Mouse (Mus musculus) forebrain, embryonic 10.5 days (tissue): ENCODE measurements around the gene Nr3c2. TPM values are rescaled to one million over a fixed set of nuclear protein-coding genes. Genes with fewer than 3 reads are reported as not detected.

Experiments
- DNase-seq: peaks from one replicate; pipeline ENCODE4 v3.0.0-alpha.2; 2017; ENCODE audit warnings: low spot score; ENCODE audit errors: extremely low spot score
- H3K27ac ChIP-seq: fragments of 300-500 bp; sonication (generic); 2 replicates; pipeline ENCODE4 v1.5.1; 2016; ENCODE audit warnings: mild to moderate bottlenecking
- H3K27me3 ChIP-seq: fragments of 300-500 bp; sonication (generic); 2 replicates; pipeline ENCODE4 v1.6.1; 2016; ENCODE audit warnings: mild to moderate bottlenecking; ENCODE audit not compliant: poor library complexity, severe bottlenecking
- H3K36me3 ChIP-seq: fragments of 300-500 bp; sonication (generic); replicated peaks from 2 replicates; pipeline ENCODE4 v1.6.1; 2016; ENCODE audit warnings: mild to moderate bottlenecking, moderate library complexity
- H3K4me1 ChIP-seq: fragments of 300-500 bp; sonication (generic); 2 replicates; pipeline ENCODE4 v1.6.1; 2016
- H3K4me3 ChIP-seq: fragments of 300-500 bp; sonication (generic); 2 replicates; pipeline ENCODE4 v1.5.1; 2016; ENCODE audit warnings: mild to moderate bottlenecking, moderate library complexity
- H3K9me3 ChIP-seq: fragments of 300-500 bp; sonication (generic); 2 replicates; pipeline ENCODE4 v1.6.1; 2016; ENCODE audit warnings: mild to moderate bottlenecking, moderate library complexity
- WGBS: fragments of 180-500 bp; shearing (Covaris S2); methylation state at CpG from one replicate; pipeline ENCODE4 v1.1.7; 2016; 5-methylcytosine and 5-hydroxymethylcytosine counted together
- polyA plus RNA-seq: library from polyadenylated mRNA; unstranded; fragments of >200 nt; fragmentation: Nextera tagmentation; extraction: Ambion mirVana; gene quantifications from 2 replicates; pipeline ENCODE4 v1.2.1, GENCODE M21; 2016

Gene Nr3c2
- polyA plus RNA-seq = 0.38 and 0.45 TPM in 2 replicates

DNA sequence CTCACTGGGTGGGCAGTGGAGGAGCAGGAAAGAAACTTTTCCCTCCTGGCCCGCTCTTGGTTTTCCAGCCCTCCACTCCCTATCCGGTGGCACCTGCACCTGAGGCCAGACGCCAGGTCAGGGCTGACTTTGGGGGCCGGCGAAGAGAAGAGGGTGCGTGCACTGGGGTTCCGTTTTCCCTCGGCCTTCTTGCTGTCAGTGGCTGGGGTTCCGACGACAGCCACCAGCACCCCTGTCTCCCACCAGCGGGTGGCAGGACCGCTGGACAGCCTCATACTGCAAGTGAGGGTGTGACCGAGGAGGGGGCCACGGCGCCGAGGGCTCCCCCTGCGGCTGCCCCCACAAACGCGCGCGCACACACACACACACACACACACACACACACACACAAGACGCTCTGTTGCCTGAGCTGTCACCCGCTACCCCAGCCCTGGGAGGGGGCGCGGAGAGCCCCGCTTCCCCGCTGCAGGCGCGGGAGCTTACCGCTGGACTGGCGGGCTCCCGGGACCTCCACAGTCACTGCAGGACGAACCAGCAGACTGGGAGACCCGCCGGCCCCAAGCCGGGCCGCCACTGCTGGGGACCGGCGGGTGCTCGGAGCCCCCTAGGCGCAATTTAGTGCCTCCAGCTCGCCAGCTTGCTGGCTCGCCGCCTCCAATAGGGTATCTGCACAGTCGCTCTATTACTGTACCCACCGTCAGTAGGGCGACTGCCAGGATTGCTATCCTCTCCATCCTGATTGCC lies at the start of gene Nr3c2:
Gene Nr3c2, plus strand, starts transcription at position 32 of the 744 bp plus-strand sequence.
- peak; percentile 48 for DNase-seq
- peaks cover 37% of the 10 kb centered on the region for H3K4me1 ChIP-seq
- no peak within 1 kb of the TSS for H3K27ac ChIP-seq
- H3K36me3 ChIP-seq = no peaks in the 10 kb centered on the region
- under 1% methylated on average over 46 of the region's 47 CpGs for WGBS
- no peaks in the 10 kb centered on the region for H3K9me3 ChIP-seq
- H3K4me3 ChIP-seq = peak within 1 kb of the TSS; percentile 57
- H3K27me3 ChIP-seq = peaks cover 78% of the 10 kb centered on the region

DNA sequence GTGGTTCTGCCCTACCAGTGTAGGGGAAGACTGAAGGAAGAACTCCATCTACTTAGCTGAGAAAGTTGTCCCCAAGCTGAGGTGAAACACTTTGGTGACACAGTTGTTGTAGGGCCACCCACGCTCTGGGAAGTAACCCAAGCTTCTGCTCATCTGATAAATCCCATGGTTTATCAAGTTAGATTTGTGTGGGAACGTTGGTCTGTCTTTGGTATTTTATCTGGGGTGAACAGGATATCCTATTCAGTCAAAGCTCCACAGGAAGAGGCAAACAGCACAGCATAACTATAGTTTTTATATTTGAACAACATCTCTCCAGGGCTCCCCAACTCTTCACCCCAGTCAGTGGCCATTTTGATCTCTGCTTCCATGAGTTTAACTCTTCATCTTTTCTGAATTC lies 40.7 kb upstream of the Nr3c2 start:
- H3K4me1 ChIP-seq = no peaks in the 10 kb centered on the region
- no peaks in the 10 kb centered on the region for H3K9me3 ChIP-seq

DNA sequence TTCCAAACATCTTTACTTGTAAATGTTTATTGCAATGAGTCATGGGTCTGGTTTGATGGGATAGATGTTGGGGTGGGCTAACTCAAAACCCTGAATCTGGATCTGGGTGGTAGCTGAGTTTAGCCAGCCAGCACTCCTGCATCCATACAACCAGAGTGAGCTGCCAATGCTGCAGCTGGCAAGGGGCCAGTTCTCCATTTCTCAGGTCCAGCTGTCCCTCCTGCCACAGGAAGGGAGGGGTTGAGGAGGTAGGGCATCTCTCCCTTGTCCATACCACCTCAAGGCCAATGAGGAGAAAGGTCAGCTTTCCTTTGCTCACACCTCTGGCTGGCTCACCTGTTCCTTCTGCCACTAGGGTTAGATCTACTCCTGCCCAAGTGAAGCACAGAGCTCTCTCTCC lies 39.5 kb upstream of the Nr3c2 start:
- H3K4me3 ChIP-seq = no peak overlapping the region
- no peak overlapping the region for H3K27ac ChIP-seq
- H3K36me3 ChIP-seq = no peaks in the 10 kb centered on the region
- DNase-seq = no peak
- H3K9me3 ChIP-seq = no peaks in the 10 kb centered on the region
- H3K27me3 ChIP-seq = no peaks in the 10 kb centered on the region
- H3K4me1 ChIP-seq = no peaks in the 10 kb centered on the region

More for the DNA sequence above, 40.7 kb upstream of the Nr3c2 start:
- Histone ChIP-seq H3K4me3 (no peak overlapping the region), H3K36me3 (no peaks in the 10 kb centered on the region), H3K27ac (no peak overlapping the region), H3K27me3 (no peaks in the 10 kb centered on the region)
- DNase-seq = no peak
- WGBS = 78% methylated on average over 2 of the region's 2 CpGs

DNA sequence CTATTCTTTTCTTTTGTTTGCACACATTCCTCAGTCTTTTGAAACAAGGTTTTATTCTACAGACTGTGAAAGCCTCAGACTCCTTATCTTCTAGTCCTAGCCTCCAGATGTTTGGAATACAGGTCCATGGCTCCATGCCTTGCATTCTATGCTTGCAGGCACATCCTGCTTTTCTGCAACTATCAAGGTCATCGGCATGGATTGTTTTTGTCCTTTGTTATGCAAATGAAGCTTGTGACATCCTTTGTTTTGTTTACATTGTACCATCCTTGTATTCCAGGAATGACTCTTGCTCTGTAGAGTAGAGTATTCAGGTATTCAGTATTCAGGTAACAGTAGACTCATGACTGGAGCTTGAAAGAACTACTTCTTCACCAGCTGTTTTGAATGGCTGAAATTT lies 36.2 kb upstream of the Nr3c2 start:
- no peak overlapping the region for H3K27ac ChIP-seq
- no peaks in the 10 kb centered on the region for H3K27me3 ChIP-seq
- H3K4me1 ChIP-seq = no peaks in the 10 kb centered on the region
- 91% methylated on average over 1 of the region's 1 CpGs for WGBS
- H3K9me3 ChIP-seq = no peaks in the 10 kb centered on the region
- no peak for DNase-seq
- H3K4me3 ChIP-seq = no peak overlapping the region
- no peaks in the 10 kb centered on the region for H3K36me3 ChIP-seq

DNA sequence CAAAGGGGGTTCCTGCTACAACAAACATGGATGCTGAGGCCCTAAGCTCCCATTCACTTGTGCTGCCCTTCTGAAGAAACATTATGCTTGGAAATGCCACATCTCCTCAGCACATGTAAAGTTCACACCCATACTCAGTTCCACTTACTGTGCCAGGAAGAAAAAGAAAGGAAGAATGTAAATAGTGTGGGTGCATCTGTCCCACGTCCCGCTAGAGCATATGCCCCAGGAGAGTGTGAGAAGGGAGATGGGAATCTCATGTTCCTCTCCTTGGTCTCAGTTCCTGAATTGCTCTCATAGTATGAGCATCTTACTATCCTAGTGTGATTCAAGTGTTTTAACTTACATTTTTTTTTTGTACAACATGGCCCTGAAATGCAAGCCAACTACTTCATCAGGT lies 22.4 kb upstream of the Nr3c2 start:
- Histone ChIP-seq H3K36me3 (no peaks in the 10 kb centered on the region), H3K9me3 (no peaks in the 10 kb centered on the region), H3K4me3 (no peak overlapping the region), H3K27ac (no peak overlapping the region), H3K4me1 (no peaks in the 10 kb centered on the region), H3K27me3 (no peaks in the 10 kb centered on the region)
- DNase-seq = no peak
- WGBS = 95% methylated on average over 2 of the region's 2 CpGs

DNA sequence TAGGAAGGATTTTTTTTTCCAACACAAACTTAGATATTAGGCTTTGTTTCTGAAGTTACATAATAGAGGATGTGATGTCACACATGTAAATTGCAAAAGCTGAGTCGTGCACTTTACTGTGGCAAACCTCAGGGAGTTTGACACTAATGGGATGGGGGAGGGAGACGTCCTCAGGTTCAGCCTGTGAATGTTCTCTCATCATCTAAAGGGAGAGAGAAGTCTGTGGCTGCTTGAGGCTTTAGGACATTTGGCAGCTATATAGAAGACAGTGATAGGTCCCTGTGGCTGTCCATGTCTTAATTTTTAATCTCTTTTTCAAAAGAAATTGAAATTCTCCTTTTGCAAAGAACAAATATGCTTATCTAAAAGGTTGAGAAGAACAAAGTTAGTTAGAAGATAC lies 2.2 kb upstream of the Nr3c2 start:
- no peak overlapping the region for H3K4me3 ChIP-seq
- H3K4me1 ChIP-seq = peaks cover 30% of the 10 kb centered on the region
- H3K36me3 ChIP-seq = no peaks in the 10 kb centered on the region
- WGBS = 0% methylated on average over 2 of the region's 2 CpGs
- H3K9me3 ChIP-seq = no peaks in the 10 kb centered on the region
- DNase-seq = no peak
- peaks cover 54% of the 10 kb centered on the region for H3K27me3 ChIP-seq
- no peak overlapping the region for H3K27ac ChIP-seq

DNA sequence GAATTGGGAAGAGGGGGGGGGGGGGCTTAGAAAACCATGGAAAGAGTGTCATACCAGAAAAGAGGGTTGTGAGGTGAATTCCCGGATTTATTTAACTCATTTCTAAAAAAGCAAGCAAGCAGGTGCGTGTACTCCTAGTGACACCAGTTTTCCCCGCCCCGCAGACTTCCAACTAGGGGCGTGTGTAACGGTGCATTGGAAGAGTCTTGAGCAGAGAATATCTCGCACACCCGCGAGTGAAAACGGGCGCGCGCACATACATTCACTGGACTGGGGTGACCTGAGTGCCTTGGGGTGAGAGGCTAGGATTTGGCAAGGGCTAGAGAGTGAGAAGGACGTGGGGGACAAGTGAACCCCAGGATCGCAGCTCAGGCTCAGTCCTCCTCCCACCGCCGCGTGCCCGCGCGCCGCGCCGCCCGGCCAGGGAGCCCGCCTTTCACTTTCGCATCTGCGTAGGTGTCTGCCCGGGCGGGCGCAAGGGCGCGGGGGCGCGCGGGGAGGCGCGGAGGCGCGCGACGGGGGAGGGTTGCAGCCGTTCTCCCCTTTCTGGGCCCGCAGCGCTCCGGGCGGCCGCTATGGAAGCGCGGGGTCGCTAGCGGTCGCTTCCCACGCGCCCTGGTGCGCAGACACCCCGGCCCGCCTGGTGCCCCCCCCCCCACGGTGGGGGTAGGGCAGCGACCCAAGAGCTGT lies 376 bp upstream of the Nr3c2 start:
- Histone ChIP-seq H3K27me3 (peaks cover 72% of the 10 kb centered on the region), H3K4me1 (peaks cover 37% of the 10 kb centered on the region), H3K27ac (no peak overlapping the region), H3K4me3 (peak overlapping the region; percentile 57), H3K36me3 (no peaks in the 10 kb centered on the region), H3K9me3 (no peaks in the 10 kb centered on the region)
- WGBS = under 1% methylated on average over 55 of the region's 60 CpGs
- DNase-seq = peak; percentile 39

DNA sequence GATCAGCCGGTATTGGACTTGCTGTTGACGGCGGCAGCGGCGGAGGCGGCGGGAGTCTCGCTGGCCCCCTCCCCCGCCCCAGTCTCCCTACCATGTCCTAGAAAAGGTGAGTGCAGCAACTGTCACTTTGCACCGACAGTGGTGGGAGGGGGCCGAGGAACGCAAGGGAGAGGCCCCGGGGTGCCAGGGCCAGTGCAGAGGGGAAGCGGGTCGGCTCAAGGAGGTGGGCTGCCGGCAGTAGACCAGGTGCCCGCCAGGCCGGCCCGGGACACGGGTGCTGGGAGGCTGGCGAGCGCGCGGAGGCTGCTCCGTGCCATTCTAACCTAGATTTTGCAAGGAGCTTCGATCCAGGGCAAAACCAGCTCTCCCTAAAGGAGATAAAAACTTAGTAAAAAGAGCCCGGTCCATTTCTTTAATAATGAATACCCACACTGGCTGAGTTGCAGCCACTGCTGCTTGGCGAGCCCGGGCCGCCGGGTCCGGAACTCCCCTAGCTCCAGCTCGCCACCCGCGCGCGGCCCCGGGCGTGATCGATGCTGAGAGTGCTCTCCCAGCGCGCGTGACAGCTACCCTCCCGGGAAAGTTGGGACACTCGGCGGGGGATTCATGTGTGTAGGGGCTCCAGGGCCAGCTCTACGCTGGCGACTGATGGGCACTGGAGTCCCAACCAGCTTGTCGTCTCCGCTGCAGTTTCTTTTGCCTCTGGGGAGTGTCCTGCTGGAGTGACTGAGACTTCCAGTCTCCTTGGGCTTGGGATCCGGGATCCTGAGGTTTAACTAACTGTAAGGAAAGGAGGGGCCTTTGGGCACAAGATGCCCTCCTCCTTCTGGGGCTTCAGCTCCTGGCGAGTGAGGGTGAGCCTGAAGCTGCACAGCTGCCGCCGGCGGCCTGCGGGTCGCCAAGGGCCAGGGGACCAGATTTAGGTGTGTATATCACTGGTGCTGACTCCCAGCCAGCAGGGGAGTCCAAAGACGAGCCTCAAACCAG lies 1.2 kb downstream of the Nr3c2 start:
- peaks cover 85% of the 10 kb centered on the region for H3K27me3 ChIP-seq
- H3K36me3 ChIP-seq = no peaks in the 10 kb centered on the region
- H3K27ac ChIP-seq = no peak overlapping the region
- peaks cover 37% of the 10 kb centered on the region for H3K4me1 ChIP-seq
- H3K9me3 ChIP-seq = no peaks in the 10 kb centered on the region
- under 1% methylated on average over 58 of the region's 58 CpGs for WGBS
- DNase-seq = peak; percentile 52
- peak overlapping the region; percentile 57 for H3K4me3 ChIP-seq

DNA sequence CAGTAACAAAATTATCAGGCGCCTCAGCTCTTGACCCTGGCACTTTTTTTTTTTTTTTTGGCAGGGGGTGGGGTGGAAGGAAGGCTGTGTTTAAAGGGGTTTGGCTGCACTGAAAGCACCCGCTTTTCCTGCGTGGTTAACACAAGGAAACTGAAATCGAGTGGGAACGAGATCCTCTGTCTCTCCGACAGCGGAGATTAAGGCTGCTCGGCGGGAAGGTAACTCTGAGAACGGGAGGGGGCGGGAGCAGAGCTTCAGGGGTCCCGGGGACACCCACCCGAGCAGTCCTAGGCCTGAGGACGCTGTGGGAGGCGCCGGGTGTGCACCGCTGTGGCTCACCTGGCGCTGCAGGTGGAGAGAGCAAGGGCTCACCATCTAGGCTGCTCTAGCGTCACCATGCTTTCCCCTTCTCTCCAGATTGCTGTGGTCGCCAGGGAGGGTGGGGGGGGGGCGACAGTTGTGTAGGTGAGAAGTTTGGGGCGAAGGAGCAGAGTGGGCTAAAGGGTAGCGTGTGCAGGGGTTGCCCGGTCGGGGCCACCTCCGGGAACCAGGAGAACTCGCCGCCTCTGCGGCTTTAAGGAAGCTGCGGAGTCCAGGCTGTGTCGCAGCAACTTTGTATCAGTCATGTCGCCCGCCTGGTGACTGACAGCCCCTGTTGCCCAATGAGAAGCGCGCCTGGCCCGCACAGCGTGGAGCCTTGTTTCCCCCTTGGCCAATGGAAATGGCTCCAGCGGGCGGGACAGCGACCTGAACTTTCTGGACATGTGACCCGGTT lies 2.4 kb downstream of the Nr3c2 start:
- no peaks in the 10 kb centered on the region for H3K9me3 ChIP-seq
- H3K27me3 ChIP-seq = peaks cover 83% of the 10 kb centered on the region
- H3K4me3 ChIP-seq = peak overlapping the region; percentile 57
- H3K27ac ChIP-seq = peak overlapping the region; percentile 66
- WGBS = under 1% methylated on average over 41 of the region's 41 CpGs
- no peaks in the 10 kb centered on the region for H3K36me3 ChIP-seq
- peak; percentile 97 for DNase-seq
- H3K4me1 ChIP-seq = peaks cover 37% of the 10 kb centered on the region

DNA sequence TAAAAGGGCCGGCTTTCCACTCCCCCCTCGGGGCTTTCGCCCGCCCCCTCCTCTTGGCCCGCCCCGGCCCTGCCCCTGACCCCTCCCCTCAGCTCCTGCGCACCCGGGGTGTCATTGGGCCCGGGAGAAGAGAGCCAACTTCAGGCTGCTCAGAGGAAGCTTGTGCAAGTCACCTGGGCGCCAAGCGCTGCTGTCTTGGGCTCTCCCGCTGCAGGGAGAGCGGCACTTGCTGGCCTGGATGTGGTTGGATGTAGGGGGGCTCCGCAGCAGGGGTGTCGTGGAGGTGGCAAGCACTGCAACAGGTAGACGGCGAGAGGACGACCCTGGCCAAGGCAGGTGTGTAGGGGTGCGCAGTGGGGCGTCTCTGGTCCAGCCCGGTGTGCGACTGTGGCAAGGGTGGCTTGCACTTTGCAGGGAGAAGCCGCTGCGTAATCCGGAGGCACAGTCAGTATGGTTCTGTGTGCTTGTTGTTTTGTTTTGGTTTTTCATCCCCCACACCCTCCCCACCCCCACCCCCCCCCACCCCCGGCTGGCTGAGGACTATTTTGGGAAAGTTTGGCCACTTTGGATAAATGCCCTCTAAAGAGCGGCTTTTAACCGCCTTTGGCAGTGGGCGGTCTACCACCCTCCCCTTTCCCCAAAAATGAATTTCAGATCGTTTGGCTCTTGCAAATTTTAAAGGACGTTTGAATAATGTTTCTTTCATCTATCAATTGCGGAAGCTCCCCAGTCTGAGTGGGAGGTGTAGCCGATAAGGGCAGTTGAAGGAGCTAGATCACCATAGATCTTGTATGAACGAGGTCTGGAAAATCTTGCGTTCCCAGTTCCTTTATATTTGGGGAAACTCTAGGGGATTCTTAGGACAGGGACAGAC lies 3.2 kb downstream of the Nr3c2 start:
- no peaks in the 10 kb centered on the region for H3K36me3 ChIP-seq
- H3K9me3 ChIP-seq = no peaks in the 10 kb centered on the region
- peaks cover 37% of the 10 kb centered on the region for H3K4me1 ChIP-seq
- no peak overlapping the region for H3K27ac ChIP-seq
- under 1% methylated on average over 35 of the region's 35 CpGs for WGBS
- peaks cover 75% of the 10 kb centered on the region for H3K27me3 ChIP-seq
- DNase-seq = no peak
- H3K4me3 ChIP-seq = peak overlapping the region; percentile 57

DNA sequence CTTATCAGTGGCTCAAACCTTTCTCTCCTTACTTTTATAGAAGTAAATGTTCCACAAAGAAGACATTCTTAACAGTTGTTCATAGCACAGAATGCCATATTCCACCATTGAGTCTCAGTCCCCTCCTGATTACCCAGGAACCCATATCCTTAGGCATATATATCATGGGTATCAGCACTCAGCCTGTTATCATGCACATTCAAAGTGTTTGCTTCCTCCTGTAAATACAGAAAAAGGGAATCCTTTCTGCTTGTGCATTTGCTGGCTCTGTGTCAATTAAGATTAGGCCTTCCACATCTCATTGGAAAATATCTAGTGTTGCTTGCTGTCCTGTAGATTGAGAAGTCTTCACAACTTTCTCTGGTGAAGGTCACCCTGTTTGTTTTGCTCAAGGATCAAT lies 12.0 kb downstream of the Nr3c2 start:
- Histone ChIP-seq H3K27me3 (no peaks in the 10 kb centered on the region), H3K27ac (no peak overlapping the region), H3K9me3 (no peaks in the 10 kb centered on the region), H3K36me3 (no peaks in the 10 kb centered on the region), H3K4me1 (no peaks in the 10 kb centered on the region), H3K4me3 (no peak overlapping the region)
- DNase-seq = no peak
